Mouse (Mus musculus) Patski (cell line): ENCODE measurements around the gene Bscl2. TPM values are rescaled to one million over a fixed set of nuclear protein-coding genes. Genes with fewer than 3 reads are reported as not detected.
"Not testable (repeated sequence)": the region's sequence is repeated elsewhere in the genome, so short reads cannot be mapped to it uniquely, and the experiment has no call there.

Source experiments
- ATAC-seq: fragments of 100-300 bp; one replicate; pipeline ENCODE4 v1.8.0; 2021
- CTCF ChIA-PET: fragments of 350-600 bp; sonication (Branson Sonifier 250); formaldehyde crosslinking; loops from one replicate; lab custom pipeline; 2022; ENCODE audit warnings: inconsistent platforms; lab: Charles Lee
- POLR2A ChIA-PET: fragments of 350-600 bp; sonication (Branson Sonifier 250); formaldehyde crosslinking; loops from one replicate; lab custom pipeline; 2022; ENCODE audit warnings: antibody characterized with exemption, inconsistent platforms; lab: Charles Lee
- DNase-seq: peaks from one replicate; pipeline ENCODE4 v3.0.0-alpha.2; 2011; ENCODE audit warnings: low read depth, low spot score
- H3K27me3 ChIP-seq: fragments of 371-371 bp; one replicate; pipeline ENCODE4 v1.5.1; 2021
- CTCF ChIP-seq: fragments of 100-300 bp; IDR thresholded peaks from one replicate; pipeline ENCODE4 v1.5.1; 2021
- in situ Hi-C: fragments of 300-500 bp; cut with MboI; formaldehyde crosslinking; loops from 3 replicates; pipeline ENCODE4 v1.11.1; 2018; ENCODE audit warnings: low pct_unique_long_range_greater_than_20kb, mixed read lengths
- polyA plus RNA-seq: library from polyadenylated mRNA; unstranded; gene quantifications from one replicate; pipeline ENCODE4 v1.2.3, GENCODE M21; 2021

Gene Bscl2
- polyA plus RNA-seq, 1 experiment from 2014 or later: 4.1 TPM

- H3K27me3 ChIP-seq: no peaks in the 10 kb centered on the region
- no peak for DNase-seq
- no peak for ATAC-seq
- POLR2A ChIA-PET: interaction anchor here (0.6 to 1.6 kb wide), 3 partner anchors 63 to 1616 kb away, joined by 3 to 12 read pairs (median 3); no protein-coding TSS in a partner anchor
- no peak for TF ChIP-seq CTCF
- CTCF ChIA-PET: no interaction called here
- in situ Hi-C loops: no loop called here
These were observed 16.1 kb upstream of the Bscl2 start for GRCm38 (mm10) chr19:8821146-8821545.

- no peaks in the 10 kb centered on the region for H3K27me3 ChIP-seq
- ChIA-PET POLR2A (interaction anchor here (0.6 kb wide), 1 partner anchor 10 kb away, joined by 9 read pairs; no protein-coding TSS in a partner anchor), CTCF (no interaction called here)
- no peak for TF ChIP-seq CTCF
- in situ Hi-C loops: no loop called here
- DNase-seq: no peak
- ATAC-seq: no peak
These were observed 14.6 kb upstream of the Bscl2 start for GRCm38 (mm10) chr19:8822696-8823095.

GRCm38 (mm10) chr19:8829660-8830059 lies 7.6 kb upstream of the Bscl2 start, which contains the start of gene AC129217.1:
Gene AC129217.1 (plus strand): TSS chr19:8829773.
- no peaks in the 10 kb centered on the region for H3K27me3 ChIP-seq
- POLR2A ChIA-PET: interaction anchor here (1.8 kb wide), 1 partner anchor 9 kb away, joined by 5 read pairs; the partner anchor contains the start of gene Gng3
- no peak for DNase-seq
- no peak for ATAC-seq
- TF ChIP-seq CTCF: no peak
- in situ Hi-C loops: loop anchor here (25.0 kb wide), 1 partner anchor 1058 kb away; the partner anchor contains the start of gene Incenp
- CTCF ChIA-PET: interaction anchor here (1.2 to 1.8 kb wide), 3 partner anchors 9 to 48 kb away, joined by 3 to 4 read pairs (median 4); partner anchors contain the start of gene Gng3

- ChIA-PET POLR2A (interaction anchor here (0.8 kb wide), 1 partner anchor 49 kb away, joined by 3 read pairs; no protein-coding TSS in a partner anchor), CTCF (interaction anchor here (1.2 to 1.5 kb wide), 2 partner anchors 15 to 28 kb away, joined by 3 to 4 read pairs; no protein-coding TSS in a partner anchor)
- ATAC-seq: no peak
- in situ Hi-C loops: loop anchor here (25.0 kb wide), 1 partner anchor 1057 kb away; the partner anchor contains the start of gene Incenp
- no peaks in the 10 kb centered on the region for H3K27me3 ChIP-seq
- TF ChIP-seq CTCF: no peak
- DNase-seq: no peak
These were observed 6.6 kb upstream of the Bscl2 start for GRCm38 (mm10) chr19:8830664-8831063.

GRCm38 (mm10) chr19:8831262-8831661 lies 6.0 kb upstream of the Bscl2 start:
- peak; percentile 23 for TF ChIP-seq CTCF
- DNase-seq (no peak), ATAC-seq (no peak)
- no peaks in the 10 kb centered on the region for H3K27me3 ChIP-seq
- in situ Hi-C loops: loop anchor here (25.0 kb wide), 1 partner anchor 1056 kb away; the partner anchor contains the start of gene Incenp
- ChIA-PET POLR2A (interaction anchor here (0.8 kb wide), 1 partner anchor 48 kb away, joined by 3 read pairs; no protein-coding TSS in a partner anchor), CTCF (interaction anchor here (1.2 to 1.5 kb wide), 2 partner anchors 15 to 28 kb away, joined by 3 to 4 read pairs; no protein-coding TSS in a partner anchor)

- POLR2A ChIA-PET: interaction anchor here (0.6 kb wide), 1 partner anchor 109 kb away, joined by 3 read pairs; no protein-coding TSS in a partner anchor
- ATAC-seq (no peak), DNase-seq (no peak)
- TF ChIP-seq CTCF: no peak
- no peaks in the 10 kb centered on the region for H3K27me3 ChIP-seq
- in situ Hi-C loops: loop anchor here (25.0 kb wide), 1 partner anchor 1054 kb away; the partner anchor contains the start of gene Incenp
- CTCF ChIA-PET: no interaction called here
These were observed 4.3 kb upstream of the Bscl2 start for GRCm38 (mm10) chr19:8832971-8833370.

GRCm38 (mm10) chr19:8836327-8836726 lies 940 bp upstream of the Bscl2 start:
- CTCF ChIA-PET: interaction anchor here (1.5 kb wide), 1 partner anchor 9 kb away, joined by 4 read pairs; no protein-coding TSS in a partner anchor
- POLR2A ChIA-PET: interaction anchor here (1.3 kb wide), 1 partner anchor 16 kb away, joined by 3 read pairs; the partner anchor contains the start of gene Hnrnpul2
- in situ Hi-C loops: loop anchor here (25.0 kb wide), 1 partner anchor 1051 kb away; the partner anchor contains the start of gene Incenp
- ATAC-seq, DNase-seq, H3K27me3 ChIP-seq: not testable (repeated sequence)

- in situ Hi-C loops: loop anchor here (25.0 kb wide), 1 partner anchor 1049 kb away; the partner anchor contains the start of gene Incenp
- POLR2A ChIA-PET: interaction anchor here (0.7 to 1.5 kb wide), 4 partner anchors 9 to 145 kb away, joined by 3 to 5 read pairs (median 4); partner anchors contain the start of genes AC129217.1, Hnrnpul2 and Ttc9c
- CTCF ChIA-PET: interaction anchor here (1.1 to 1.2 kb wide), 2 partner anchors 9 to 73 kb away, joined by 3 to 4 read pairs; partner anchors contain the start of gene AC129217.1
- no peak for TF ChIP-seq CTCF
- no peaks in the 10 kb centered on the region for H3K27me3 ChIP-seq
- DNase-seq (no peak), ATAC-seq (no peak)
These were observed 919 bp downstream of the Bscl2 start for GRCm38 (mm10) chr19:8838041-8838730.

GRCm38 (mm10) chr19:8839103-8839907 lies 2.0 kb downstream of the Bscl2 start, which contains the start of gene Gng3:
Gene Gng3 (minus strand): TSS chr19:8839194.
- no peak for ATAC-seq

More at GRCm38 (mm10) chr19:8839103-8839907, 2.0 kb downstream of the Bscl2 start, which contains the start of gene Gng3:
- no peak for TF ChIP-seq CTCF
- H3K27me3 ChIP-seq: no peaks in the 10 kb centered on the region
- CTCF ChIA-PET: interaction anchor here (0.9 to 1.3 kb wide), 4 partner anchors 10 to 72 kb away, joined by 3 to 4 read pairs (median 4); partner anchors contain the start of gene AC129217.1
- DNase-seq: no peak
- in situ Hi-C loops: loop anchor here (25.0 kb wide), 1 partner anchor 1048 kb away; the partner anchor contains the start of gene Incenp
- POLR2A ChIA-PET: interaction anchor here (1.3 to 1.5 kb wide), 2 partner anchors 10 to 20 kb away, joined by 5 read pairs; partner anchors contain the start of genes AC129217.1, Hnrnpul2 and Ttc9c
